Mouse (Mus musculus): ENCODE results near the gene Cdc37.
A peak's percentile ranks its signal among the peaks of the same experiment; 100 is the strongest.

Gene Cdc37

GRCm38 (mm10) chr9:21167140-21168097 lies 17.6 kb upstream of the Cdc37 start:
- no peak for DNase-seq (ENCODE audit: low read depth, low spot score)

- DNase-seq (ENCODE audit: low read depth, low spot score) = no peak
Observed at GRCm38 (mm10) chr9:21166516-21166915, 16.7 kb upstream of the Cdc37 start.

GRCm38 (mm10) chr9:21165952-21166451 lies 16.2 kb upstream of the Cdc37 start:
- no peak for DNase-seq (ENCODE audit: low read depth, low spot score)

- no peak for DNase-seq (ENCODE audit: low read depth, low spot score)
Observed at GRCm38 (mm10) chr9:21165041-21165951, 15.5 kb upstream of the Cdc37 start, which contains the start of gene Pde4a. Gene Pde4a, plus strand, starts transcription at chr9:21165714.

GRCm38 (mm10) chr9:21164072-21164471 lies 14.3 kb upstream of the Cdc37 start:
- no peak for DNase-seq (ENCODE audit: low read depth, low spot score)

GRCm38 (mm10) chr9:21163086-21164050 lies 13.6 kb upstream of the Cdc37 start:
- no peak for DNase-seq (ENCODE audit: low read depth, low spot score)

GRCm38 (mm10) chr9:21161209-21161909 lies 11.6 kb upstream of the Cdc37 start:
- DNase-seq (ENCODE audit: low read depth, low spot score) = peak; percentile 86

- no peak for DNase-seq (ENCODE audit: low read depth, low spot score)
Observed at GRCm38 (mm10) chr9:21154787-21155186, 5.0 kb upstream of the Cdc37 start.

GRCm38 (mm10) chr9:21153833-21154232 lies 4.1 kb upstream of the Cdc37 start:
- DNase-seq (ENCODE audit: low read depth, low spot score) = no peak

- DNase-seq (ENCODE audit: low read depth, low spot score) = no peak
Observed at GRCm38 (mm10) chr9:21153331-21153730, 3.5 kb upstream of the Cdc37 start.

GRCm38 (mm10) chr9:21152715-21153114 lies 2.9 kb upstream of the Cdc37 start:
- DNase-seq (ENCODE audit: low read depth, low spot score) = no peak

GRCm38 (mm10) chr9:21149077-21149653 lies 617 bp downstream of the Cdc37 start:
- DNase-seq (ENCODE audit: low read depth, low spot score) = no peak

GRCm38 (mm10) chr9:21148427-21148826 lies 1.4 kb downstream of the Cdc37 start:
- no peak for DNase-seq (ENCODE audit: low read depth, low spot score)

- no peak for DNase-seq (ENCODE audit: low read depth, low spot score)
Observed at GRCm38 (mm10) chr9:21146722-21147121, 3.1 kb downstream of the Cdc37 start.

- DNase-seq (ENCODE audit: low read depth, low spot score) = no peak
Observed at GRCm38 (mm10) chr9:21145431-21145830, 4.4 kb downstream of the Cdc37 start.

GRCm38 (mm10) chr9:21144361-21144760 lies 5.4 kb downstream of the Cdc37 start:
- DNase-seq (ENCODE audit: low read depth, low spot score) = no peak

GRCm38 (mm10) chr9:21141922-21142321 lies 7.9 kb downstream of the Cdc37 start:
- DNase-seq (ENCODE audit: low read depth, low spot score) = no peak

- DNase-seq (ENCODE audit: low read depth, low spot score) = no peak
Observed at GRCm38 (mm10) chr9:21138386-21138785, 11.4 kb downstream of the Cdc37 start.

- peak; percentile 55 for DNase-seq (ENCODE audit: low read depth, low spot score)
Observed at GRCm38 (mm10) chr9:21137229-21137628, 12.6 kb downstream of the Cdc37 start.

GRCm38 (mm10) chr9:21136401-21136800 lies 13.4 kb downstream of the Cdc37 start:
- no peak for DNase-seq (ENCODE audit: low read depth, low spot score)

Measured in retina, postnatal 7 days (tissue).